Mouse (Mus musculus) cerebellum, adult 2 months (tissue): ENCODE measurements at regions not wholly inside any gene's neighbourhood (a gene's known extent, or its start where the extent isn't known, plus 50 kb on each side); places are given as distances from the start of the nearest gene placed in this dataset.

Experiments used
- DNase-seq, 2 experiments: peaks; one replicate each; pipeline ENCODE4 v3.0.0; 2021
- H3K27ac ChIP-seq: fragments of 200-500 bp; 2 replicates; pipeline ENCODE4 v1.5.1; 2012; ENCODE audit warnings: low read length, control low read depth, inconsistent platforms; ENCODE audit not compliant: insufficient read depth
- H3K27me3 ChIP-seq: fragments of 200-500 bp; 2 replicates; pipeline ENCODE4 v1.6.1; 2012; ENCODE audit warnings: inconsistent platforms, mild to moderate bottlenecking, low read length, moderate library complexity; ENCODE audit not compliant: control insufficient read depth, insufficient read depth
- H3K4me1 ChIP-seq: fragments of 200-500 bp; 2 replicates; pipeline ENCODE4 v1.6.1; 2011; ENCODE audit warnings: low read length; ENCODE audit not compliant: control insufficient read depth, insufficient read depth
- H3K4me3 ChIP-seq: fragments of 200-500 bp; replicated peaks from 2 replicates; pipeline ENCODE3; 2011; ENCODE audit warnings: mild to moderate bottlenecking, low read depth, low read length, control low read depth; ENCODE audit not compliant: insufficient read depth
- CTCF ChIP-seq: fragments of 200-500 bp; IDR thresholded peaks from 2 replicates; pipeline ENCODE4 v1.5.1; 2011; ENCODE audit warnings: low read depth, mild to moderate bottlenecking, control low read depth, low read length, moderate library complexity, borderline replicate concordance; ENCODE audit not compliant: insufficient read depth
- POLR2A ChIP-seq: fragments of 200-500 bp; IDR thresholded peaks from 2 replicates; pipeline ENCODE4 v1.6.1; 2011; ENCODE audit warnings: low read length, control low read depth, borderline replicate concordance; ENCODE audit not compliant: insufficient read depth
- WGBS: fragments of 180-500 bp; shearing (Covaris S2); methylation state at CpG from one replicate; pipeline ENCODE4 v1.1.7; 2018; 5-methylcytosine and 5-hydroxymethylcytosine counted together

DNA sequence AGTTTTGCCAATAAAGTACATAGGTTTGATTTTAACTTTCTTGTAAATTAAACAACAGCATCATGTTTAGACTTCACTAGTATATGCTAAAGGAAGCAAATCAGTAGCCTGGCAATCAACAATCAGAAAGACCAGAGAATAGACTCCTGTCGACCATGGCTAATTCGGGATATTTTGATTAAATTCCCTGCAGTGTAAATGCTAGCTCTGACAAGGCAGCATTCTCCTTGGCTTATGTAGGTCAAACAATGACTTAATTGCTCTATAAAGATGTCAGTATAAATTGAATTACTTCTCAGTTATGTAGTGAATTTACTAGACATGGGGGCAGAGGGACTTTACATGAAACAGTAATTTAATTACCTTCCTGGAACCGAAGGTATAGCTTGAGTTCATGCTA is 84.2 kb upstream of the Robo1 start:
- Histone ChIP-seq H3K27ac (no peak overlapping the region), H3K4me1 (no peaks in the 10 kb centered on the region; the same call in 1 of the 2 replicates), H3K4me3 (no peak overlapping the region), H3K27me3 (no peaks in the 10 kb centered on the region)
- 22% methylated on average over 3 of the region's 3 CpGs for WGBS
- no peak for TF ChIP-seq POLR2A
- TF ChIP-seq CTCF: no peak
- DNase-seq: no peak

DNA sequence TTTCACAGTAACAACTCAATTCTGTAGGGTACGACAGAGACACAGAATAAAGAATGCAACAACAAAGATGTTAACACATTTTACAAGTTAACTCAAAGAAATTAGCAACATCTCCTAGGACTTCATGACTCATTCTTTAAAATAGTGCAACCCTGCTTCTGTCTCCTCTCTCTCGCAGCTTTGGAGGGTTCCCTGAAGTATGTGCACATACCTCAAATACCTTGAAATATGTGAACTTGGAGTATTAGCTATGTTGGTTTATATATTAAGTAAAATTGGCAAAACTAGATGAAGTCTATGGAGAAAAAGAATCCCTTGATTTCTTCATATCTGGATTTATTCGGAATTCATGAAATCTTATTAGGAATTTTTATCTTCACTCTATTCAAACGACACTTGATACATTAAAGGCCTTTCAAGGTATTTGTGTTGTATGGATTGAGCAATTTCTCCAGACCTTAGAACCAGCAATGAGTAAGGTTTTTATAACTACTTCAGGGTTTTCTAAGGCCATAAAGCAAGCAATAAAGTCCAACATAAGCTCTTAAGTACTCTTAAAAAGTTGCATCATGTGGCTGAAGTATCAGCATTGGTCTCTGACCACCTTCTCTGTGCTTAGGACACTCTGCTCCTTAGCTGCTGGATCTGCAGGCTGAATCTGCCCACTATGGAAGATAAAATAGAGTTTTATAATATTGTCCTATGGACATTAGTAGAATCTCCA is 82.8 kb upstream of the Robo1 start:
- DNase-seq: no peak
- Histone ChIP-seq H3K4me3 (no peak overlapping the region), H3K27ac (no peak overlapping the region), H3K27me3 (no peaks in the 10 kb centered on the region), H3K4me1 (no peaks in the 10 kb centered on the region; the same call in 1 of the 2 replicates)
- TF ChIP-seq CTCF (no peak), POLR2A (no peak)
- WGBS: 94% methylated on average over 4 of the region's 4 CpGs

DNA sequence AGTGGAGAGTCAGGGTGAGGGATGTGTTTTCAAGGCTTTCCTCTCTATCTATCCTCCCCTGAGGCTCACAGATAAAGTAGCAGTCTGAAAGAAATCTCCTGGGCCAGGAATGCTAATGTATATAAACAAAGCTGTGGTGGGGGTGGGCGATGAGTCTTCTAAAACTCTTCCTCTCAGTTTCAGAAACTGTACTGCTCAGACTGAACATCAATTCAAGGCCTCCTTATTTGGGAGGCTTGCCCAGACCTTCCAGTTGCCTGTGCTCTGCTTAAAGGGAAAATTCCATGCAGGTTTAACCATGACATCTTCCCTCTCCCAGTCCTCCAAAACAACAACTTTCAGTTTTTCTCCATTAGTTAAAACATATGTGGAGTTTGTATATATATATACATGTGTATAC is 73.7 kb upstream of the Robo1 start:
- DNase-seq: no peak
- TF ChIP-seq POLR2A (no peak), CTCF (no peak)
- no peaks in the 10 kb centered on the region for H3K4me1 ChIP-seq
- H3K27ac ChIP-seq: no peak overlapping the region
- WGBS: 38% methylated on average over 1 of the region's 1 CpGs
- H3K4me3 ChIP-seq: no peak overlapping the region
- no peaks in the 10 kb centered on the region for H3K27me3 ChIP-seq

DNA sequence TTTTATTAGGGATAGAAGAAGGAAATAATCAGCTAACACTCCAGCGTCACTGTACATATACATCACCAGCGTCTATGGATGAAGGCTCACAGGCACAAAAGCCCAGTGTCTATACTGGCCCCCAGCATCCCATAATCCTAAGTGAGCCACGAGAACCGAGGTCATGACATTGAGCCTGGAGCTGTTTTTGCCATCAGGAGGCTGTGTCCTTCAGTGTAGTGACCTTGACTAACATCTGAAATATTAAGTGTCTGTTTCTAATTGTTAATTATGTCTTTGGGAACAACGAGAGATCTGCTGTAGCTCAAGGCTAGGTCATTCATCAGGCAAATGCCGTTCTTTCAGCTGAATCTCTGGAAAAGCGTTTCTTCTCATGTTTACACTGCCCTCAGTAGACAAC is 68.5 kb upstream of the Robo1 start:
- DNase-seq: no peak
- 86% methylated on average over 7 of the region's 7 CpGs for WGBS

DNA sequence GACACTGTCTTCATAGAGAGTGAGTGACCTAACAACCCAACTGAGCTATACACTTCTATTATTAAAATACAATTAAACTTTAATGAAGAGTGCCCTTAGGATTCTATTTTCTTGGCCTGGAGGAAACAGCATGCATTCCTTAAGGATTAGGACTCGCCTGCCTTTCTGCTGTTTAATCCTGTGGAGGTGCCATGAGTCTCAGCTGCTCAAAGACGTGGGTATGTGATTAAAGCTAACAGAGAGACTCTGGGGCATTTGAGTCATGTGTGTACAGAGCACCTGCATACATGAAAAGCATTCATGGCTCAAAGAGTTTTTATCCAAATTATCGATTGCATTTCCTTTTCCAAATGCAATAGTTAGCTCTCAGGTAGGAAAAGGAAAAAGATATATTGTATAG is 51.7 kb upstream of the Robo1 start:
- no peak for DNase-seq
- TF ChIP-seq POLR2A (no peak), CTCF (no peak)
- no peak overlapping the region for H3K27ac ChIP-seq
- WGBS: 64% methylated on average over 3 of the region's 3 CpGs
- H3K27me3 ChIP-seq: no peaks in the 10 kb centered on the region
- H3K4me3 ChIP-seq: no peak overlapping the region
- no peaks in the 10 kb centered on the region for H3K4me1 ChIP-seq

More for the DNA sequence above, 68.5 kb upstream of the Robo1 start:
- Histone ChIP-seq H3K27ac (no peak overlapping the region), H3K27me3 (no peaks in the 10 kb centered on the region), H3K4me3 (no peak overlapping the region), H3K4me1 (no peaks in the 10 kb centered on the region)
- no peak for TF ChIP-seq CTCF
- TF ChIP-seq POLR2A: no peak
